Mouse (Mus musculus): ENCODE results near the gene Capns2.

- no peak for TF ChIP-seq CTCF (IDR thresholded peaks at IDR 0.05; ENCODE audit: control insufficient read depth, insufficient read depth, insufficient replicate concordance, low read depth, low read length)
- no peak for TF ChIP-seq POLR2A (IDR thresholded peaks at IDR 0.05; ENCODE audit: control insufficient read depth, low read depth, low read length)
These were observed 4.6 kb upstream of the Capns2 start for GRCm38 (mm10) chr8:92896611-92897010.
